Mouse (Mus musculus) embryonic facial prominence, embryonic 10.5 days (tissue): ENCODE data around the gene Stox1. TPM values are rescaled to one million over a fixed set of nuclear protein-coding genes. Genes with fewer than 3 reads are reported as not detected.
A peak's percentile ranks its signal among the peaks of the same experiment; 100 is the strongest.

ENCODE experiments used
- DNase-seq: peaks from one replicate; pipeline ENCODE4 v3.0.0-alpha.2; 2017; ENCODE audit warnings: low spot score
- H3K27ac ChIP-seq: fragments of 300-500 bp; sonication (generic); replicated peaks from 2 replicates; pipeline ENCODE4 v1.5.1; 2016; ENCODE audit warnings: mild to moderate bottlenecking
- H3K27me3 ChIP-seq: fragments of 300-500 bp; sonication (generic); replicated peaks from 2 replicates; pipeline ENCODE4 v1.6.1; 2016; ENCODE audit warnings: low read depth, mild to moderate bottlenecking; ENCODE audit not compliant: poor library complexity, severe bottlenecking
- H3K36me3 ChIP-seq: fragments of 300-500 bp; sonication (generic); replicated peaks from 2 replicates; pipeline ENCODE4 v1.6.1; 2016; ENCODE audit warnings: mild to moderate bottlenecking, moderate library complexity
- H3K4me1 ChIP-seq: fragments of 300-500 bp; sonication (generic); 2 replicates; pipeline ENCODE4 v1.6.1; 2016
- H3K4me3 ChIP-seq: fragments of 300-500 bp; sonication (generic); 2 replicates; pipeline ENCODE4 v1.5.1; 2016; ENCODE audit warnings: mild to moderate bottlenecking, moderate library complexity
- H3K9me3 ChIP-seq: fragments of 300-500 bp; sonication (generic); 2 replicates; pipeline ENCODE4 v1.6.1; 2016; ENCODE audit warnings: mild to moderate bottlenecking
- WGBS: fragments of 180-500 bp; shearing (Covaris S2); methylation state at CpG from one replicate; pipeline ENCODE4 v1.1.7; 2016; 5-methylcytosine and 5-hydroxymethylcytosine counted together
- microRNA-seq: library from miRNA; unstranded; fragments of <30 nt; microRNA quantifications from one replicate; pipeline ENCODE4, GENCODE M21; 2017
- polyA plus RNA-seq: library from polyadenylated mRNA; unstranded; fragments of >200 nt; fragmentation: Nextera tagmentation; extraction: Ambion mirVana; gene quantifications from 2 replicates; pipeline ENCODE4 v1.2.1, GENCODE M21; 2016

Stox1 gene
- polyA plus RNA-seq, 1 experiment from 2014 or later = 3.1 TPM

- DNase-seq = no peak
Observed at GRCm38 (mm10) chr10:62656711-62657110, 69.2 kb downstream of the Stox1 start.

GRCm38 (mm10) chr10:62651961-62652360, 74.0 kb downstream of the Stox1 start:
- no peak for DNase-seq
- Histone ChIP-seq H3K9me3 (no peaks in the 10 kb centered on the region), H3K4me3 (peak overlapping the region; percentile 96), H3K27ac (peak overlapping the region; percentile 96), H3K27me3 (no peaks in the 10 kb centered on the region), H3K4me1 (peaks cover 19% of the 10 kb centered on the region), H3K36me3 (peaks cover 17% of the 10 kb centered on the region)
- 31% methylated on average over 3 of the region's 3 CpGs for WGBS

More at GRCm38 (mm10) chr10:62656711-62657110, 69.2 kb downstream of the Stox1 start:
- Histone ChIP-seq H3K9me3 (no peaks in the 10 kb centered on the region), H3K4me1 (peaks cover 5% of the 10 kb centered on the region), H3K4me3 (no peak overlapping the region), H3K27me3 (no peaks in the 10 kb centered on the region), H3K36me3 (no peaks in the 10 kb centered on the region), H3K27ac (no peak overlapping the region)
- 89% methylated on average over 7 of the region's 7 CpGs for WGBS

GRCm38 (mm10) chr10:62650881-62651810, 74.8 kb downstream of the Stox1 start, which contains the start of gene Ddx50:
Gene Ddx50, minus strand, starts transcription at chr10:62651218.
- WGBS = under 1% methylated on average over 89 of the region's 89 CpGs
- Histone ChIP-seq H3K4me1 (peaks cover 19% of the 10 kb centered on the region), H3K27ac (peak within 1 kb of the TSS; percentile 96), H3K4me3 (peak within 1 kb of the TSS; percentile 96), H3K27me3 (no peaks in the 10 kb centered on the region), H3K9me3 (no peaks in the 10 kb centered on the region), H3K36me3 (peaks cover 25% of the 10 kb centered on the region)
- DNase-seq = peak; percentile 100

- H3K4me1 ChIP-seq = peaks cover 19% of the 10 kb centered on the region
- no peaks in the 10 kb centered on the region for H3K27me3 ChIP-seq
- peaks cover 33% of the 10 kb centered on the region for H3K36me3 ChIP-seq
- H3K27ac ChIP-seq = peak overlapping the region; percentile 96
- peak overlapping the region; percentile 96 for H3K4me3 ChIP-seq
- WGBS = under 1% methylated on average over 17 of the region's 17 CpGs
- DNase-seq = no peak
- no peaks in the 10 kb centered on the region for H3K9me3 ChIP-seq
Observed at GRCm38 (mm10) chr10:62650358-62650782, 75.6 kb downstream of the Stox1 start.

Small RNA genes within 50 kb of the gene (microRNA-seq; reads per million reads assigned to microRNA genes)
- gene Mir7215 = not detected

Other genes with a start within 250 kb of the Stox1 start
- gene Vps26a, start 239.3 kb downstream of the Stox1 start, polyA plus RNA-seq = 83.2 and 84.7 TPM in 2 replicates
- 2.0 and 3.3 TPM in 2 replicates for gene Srgn, start 198.7 kb downstream of the Stox1 start, polyA plus RNA-seq
- 34.3 and 35.5 TPM in 2 replicates for gene Kif1bp, start 147.7 kb downstream of the Stox1 start, polyA plus RNA-seq
- gene Ddx21, start 123.8 kb downstream of the Stox1 start, polyA plus RNA-seq = 35.1 and 36.7 TPM in 2 replicates
- gene Ddx50, start 74.9 kb downstream of the Stox1 start, polyA plus RNA-seq = 110 and 120 TPM in 2 replicates
- gene Ccar1, start 66.2 kb upstream of the Stox1 start, polyA plus RNA-seq = 173 and 174 TPM in 2 replicates
- 28.9 and 34.5 TPM in 2 replicates for gene Tet1, start 182.9 kb upstream of the Stox1 start, polyA plus RNA-seq
- 8.1 and 9.4 TPM in 2 replicates for gene Slc25a16, start 194.5 kb upstream of the Stox1 start, polyA plus RNA-seq
- 37.1 and 39.1 TPM in 2 replicates for gene Dna2, start 220.9 kb upstream of the Stox1 start, polyA plus RNA-seq